Mouse (Mus musculus): ENCODE results near the gene Qsox1. TPM values are rescaled to one million over a fixed set of nuclear protein-coding genes. Genes with fewer than 3 reads are reported as not detected.
A peak's percentile ranks its signal among the peaks of the same experiment; 100 is the strongest.

The Qsox1 gene
- polyA plus RNA-seq, 1 experiment from 2014 or later: 12.5 TPM

DNA sequence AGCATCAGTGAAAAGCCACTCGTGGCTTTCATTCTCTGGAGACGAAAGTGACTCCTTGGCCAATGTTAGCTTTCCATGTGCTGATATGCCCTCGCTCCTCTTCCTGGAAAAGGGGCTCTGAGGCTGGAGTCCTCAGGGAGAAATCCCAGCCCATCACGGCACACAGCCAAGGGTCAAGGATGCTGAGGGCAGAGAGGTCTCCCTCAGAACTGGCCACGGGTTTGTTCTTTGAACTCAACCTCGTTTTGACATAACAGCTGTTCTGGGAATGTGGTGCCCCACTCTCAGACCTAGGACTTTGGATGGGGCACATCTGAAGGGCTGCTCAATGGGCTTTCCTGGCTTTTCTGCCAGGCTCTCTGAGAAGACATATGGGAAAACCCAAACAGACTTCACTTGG lies 17.8 kb downstream of the Qsox1 start:
- H3K4me1 ChIP-seq (replicated peaks; ENCODE audit: control insufficient read depth, insufficient read depth, low read length): no peaks in the 10 kb centered on the region
- H3K9ac ChIP-seq (ENCODE audit: low read depth, low read length): no peak overlapping the region
- ATAC-seq (ENCODE audit: low FRiP score) (no peak), DNase-seq (ENCODE audit: low spot score) (no peak)
- H3K9me3 ChIP-seq (ENCODE audit: control insufficient read depth, low read length): no peaks in the 10 kb centered on the region
- no peak overlapping the region for H3K27ac ChIP-seq (ENCODE audit: low read depth, low read length)
- H3K27me3 ChIP-seq (ENCODE audit: control insufficient read depth, insufficient read depth, low read length): no peaks in the 10 kb centered on the region
- H3K4me3 ChIP-seq (ENCODE audit: low read depth, low read length): no peak overlapping the region
- H3K4me2 ChIP-seq (replicated peaks; ENCODE audit: low read depth, low read length): no peak overlapping the region
- H3K36me3 ChIP-seq (ENCODE audit: control insufficient read depth, insufficient read depth, low read length): no peaks in the 10 kb centered on the region
- WGBS: 92% methylated on average over 6 of the region's 6 CpGs

DNA sequence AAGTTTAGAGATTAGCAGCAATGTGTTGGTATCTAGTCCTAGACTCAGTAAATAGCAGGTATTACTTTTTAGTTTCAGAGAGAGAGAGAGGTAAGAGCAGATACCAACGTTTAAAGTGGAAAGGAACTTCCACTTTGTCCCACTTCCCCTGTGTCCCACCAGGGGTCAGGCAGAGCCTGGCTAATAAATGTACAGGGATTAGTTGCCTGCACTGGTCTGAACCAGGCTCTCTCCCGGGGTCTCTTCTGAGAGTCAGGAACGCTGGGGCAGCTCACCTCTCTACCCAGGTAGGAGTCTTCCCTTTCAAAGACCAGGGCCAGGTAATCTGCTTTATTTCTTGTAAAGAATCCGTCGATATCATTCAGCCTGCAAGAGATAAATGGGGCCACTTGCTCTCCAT lies 20.8 kb downstream of the Qsox1 start:
- no peaks in the 10 kb centered on the region for H3K9me3 ChIP-seq (ENCODE audit: control insufficient read depth, low read length)
- no peaks in the 10 kb centered on the region for H3K27me3 ChIP-seq (ENCODE audit: control insufficient read depth, insufficient read depth, low read length)
- H3K27ac ChIP-seq (ENCODE audit: low read depth, low read length): no peak overlapping the region
- WGBS: 67% methylated on average over 5 of the region's 5 CpGs
- H3K9ac ChIP-seq (ENCODE audit: low read depth, low read length): no peak overlapping the region
- H3K4me1 ChIP-seq (replicated peaks; ENCODE audit: control insufficient read depth, insufficient read depth, low read length): no peaks in the 10 kb centered on the region
- no peak for ATAC-seq (ENCODE audit: low FRiP score)
- DNase-seq (ENCODE audit: low spot score): no peak
- no peak overlapping the region for H3K4me3 ChIP-seq (ENCODE audit: low read depth, low read length)
- H3K4me2 ChIP-seq (replicated peaks; ENCODE audit: low read depth, low read length): no peak overlapping the region
- H3K36me3 ChIP-seq (ENCODE audit: control insufficient read depth, insufficient read depth, low read length): no peaks in the 10 kb centered on the region

DNA sequence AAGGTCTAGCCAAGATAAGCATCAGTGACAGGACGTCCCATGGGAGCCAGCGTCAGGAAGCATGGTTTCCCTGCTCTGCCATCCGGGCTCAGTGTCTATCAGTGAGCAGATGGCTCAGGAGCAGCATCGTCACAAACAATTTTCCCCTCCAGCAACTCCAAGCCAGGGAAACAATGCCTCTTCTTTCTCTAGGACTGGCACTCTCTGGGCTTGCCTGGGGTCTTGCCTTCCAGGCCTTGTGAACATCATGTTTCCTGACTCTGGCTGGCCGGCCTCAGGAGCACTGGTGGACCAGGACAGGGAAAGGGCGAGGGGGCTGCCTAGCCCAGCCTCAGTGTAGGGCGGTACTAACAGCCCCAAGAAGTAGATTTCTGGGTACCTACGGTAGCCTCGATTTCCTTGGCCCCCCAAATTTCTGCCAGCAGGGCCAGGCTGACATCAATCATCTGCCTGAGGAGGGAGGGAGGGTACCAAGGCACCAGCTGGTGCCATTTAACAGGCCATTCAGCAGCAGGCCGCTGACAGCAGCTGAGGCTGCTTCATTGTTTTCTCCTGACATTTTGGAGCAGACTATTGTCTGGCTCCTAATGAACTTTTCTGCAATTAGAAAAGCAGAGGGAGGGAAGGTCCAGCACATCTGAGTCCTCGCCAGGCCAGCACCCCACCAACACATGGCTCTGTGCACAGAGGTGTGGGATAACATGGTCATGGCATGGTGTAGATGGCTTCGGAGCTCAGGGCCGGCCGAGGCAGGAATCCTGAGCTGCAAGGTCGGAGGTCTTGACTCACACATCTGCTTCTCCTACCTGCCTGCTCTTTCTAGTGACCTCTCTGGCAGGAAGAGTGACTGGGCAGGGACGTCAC lies 22.3 kb downstream of the Qsox1 start:
- ATAC-seq (ENCODE audit: low FRiP score) (peak; percentile 90), DNase-seq (ENCODE audit: low spot score) (peak; percentile 70)
- H3K36me3 ChIP-seq (ENCODE audit: control insufficient read depth, insufficient read depth, low read length): no peaks in the 10 kb centered on the region
- H3K9me3 ChIP-seq (ENCODE audit: control insufficient read depth, low read length): no peaks in the 10 kb centered on the region
- 52% methylated on average over 16 of the region's 16 CpGs for WGBS
- H3K27ac ChIP-seq (ENCODE audit: low read depth, low read length): peak overlapping the region; percentile 86
- no peak overlapping the region for H3K9ac ChIP-seq (ENCODE audit: low read depth, low read length)
- no peaks in the 10 kb centered on the region for H3K4me1 ChIP-seq (replicated peaks; ENCODE audit: control insufficient read depth, insufficient read depth, low read length)
- no peak overlapping the region for H3K4me2 ChIP-seq (replicated peaks; ENCODE audit: low read depth, low read length)
- H3K27me3 ChIP-seq (ENCODE audit: control insufficient read depth, insufficient read depth, low read length): no peaks in the 10 kb centered on the region
- H3K4me3 ChIP-seq (ENCODE audit: low read depth, low read length): no peak overlapping the region

DNA sequence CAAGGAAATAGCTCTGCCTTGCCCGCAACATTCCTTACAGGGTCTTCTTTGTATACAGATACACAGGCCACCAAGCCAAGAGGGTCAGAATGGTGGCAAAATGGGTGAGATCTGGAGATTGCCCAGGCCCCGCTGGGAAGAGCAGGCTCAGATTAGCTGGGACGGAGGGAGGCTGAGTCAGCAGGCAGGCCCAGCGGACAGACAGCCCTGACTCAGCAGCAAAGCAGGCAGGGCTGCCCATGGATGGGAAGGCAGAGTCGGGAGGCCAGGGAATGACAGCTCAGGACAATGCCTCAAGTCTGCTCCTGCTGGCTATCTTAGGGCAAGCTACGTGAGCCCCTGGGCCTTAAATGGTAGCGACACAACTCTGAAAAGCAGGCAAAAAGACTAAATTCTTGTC lies 26.8 kb downstream of the Qsox1 start:
- Histone ChIP-seq H3K27ac (ENCODE audit: low read depth, low read length) (no peak overlapping the region), H3K4me3 (ENCODE audit: low read depth, low read length) (no peak overlapping the region), H3K4me2 (replicated peaks; ENCODE audit: low read depth, low read length) (no peak overlapping the region), H3K36me3 (ENCODE audit: control insufficient read depth, insufficient read depth, low read length) (no peaks in the 10 kb centered on the region), H3K27me3 (ENCODE audit: control insufficient read depth, insufficient read depth, low read length) (peaks cover 14% of the 10 kb centered on the region), H3K9ac (ENCODE audit: low read depth, low read length) (no peak overlapping the region), H3K4me1 (replicated peaks; ENCODE audit: control insufficient read depth, insufficient read depth, low read length) (0 out of 2 replicates have a peak, but pooled peaks cover 2% of the 10 kb centered on the region), H3K9me3 (ENCODE audit: control insufficient read depth, low read length) (no peaks in the 10 kb centered on the region)
- ATAC-seq (ENCODE audit: low FRiP score) (no peak), DNase-seq (ENCODE audit: low spot score) (no peak)
- 44% methylated on average over 7 of the region's 7 CpGs for WGBS

DNA sequence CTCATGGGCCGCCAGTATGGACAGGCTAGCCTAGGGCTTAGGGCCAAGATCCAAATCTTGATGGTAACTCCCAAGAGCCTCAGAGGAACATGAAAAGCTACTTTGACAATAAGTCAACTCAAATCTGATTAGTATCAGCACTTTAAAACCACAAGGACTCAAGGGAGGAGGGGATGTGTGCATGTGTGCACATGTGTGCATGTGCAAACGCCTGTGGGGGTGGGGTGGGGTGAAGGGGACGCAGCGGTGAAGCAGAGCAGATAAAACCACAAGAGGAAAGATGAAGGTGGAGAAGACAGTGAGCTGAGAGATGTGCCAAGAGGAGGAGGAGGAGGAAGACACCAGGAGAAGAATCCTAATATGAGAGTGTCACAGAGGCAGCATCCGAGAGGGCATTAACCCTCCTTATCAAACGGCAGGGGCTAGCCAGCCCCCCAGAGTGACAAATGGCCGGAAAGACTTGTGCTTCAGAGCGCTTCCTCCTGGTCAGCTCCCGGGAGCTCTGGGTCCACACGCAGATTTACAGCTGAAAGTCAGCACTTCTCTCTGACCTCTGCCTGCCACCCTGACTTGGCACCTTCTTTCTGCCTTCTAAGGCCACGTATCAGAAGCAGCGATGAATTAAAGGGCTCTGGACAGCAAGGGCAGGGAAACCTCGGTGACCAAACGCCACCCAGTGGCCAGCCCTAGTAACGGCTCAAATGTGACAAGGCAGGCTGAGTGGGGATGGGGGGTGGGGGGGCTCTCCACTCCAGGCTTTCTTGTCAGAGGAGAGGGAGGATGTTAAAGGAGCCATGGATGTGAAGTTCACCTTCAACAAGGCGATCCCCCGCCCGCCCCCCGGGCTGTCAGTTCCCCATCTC lies 28.1 kb downstream of the Qsox1 start:
- Histone ChIP-seq H3K4me3 (ENCODE audit: low read depth, low read length) (no peak overlapping the region), H3K9me3 (ENCODE audit: control insufficient read depth, low read length) (no peaks in the 10 kb centered on the region), H3K4me2 (replicated peaks; ENCODE audit: low read depth, low read length) (no peak overlapping the region), H3K27me3 (ENCODE audit: control insufficient read depth, insufficient read depth, low read length) (peaks cover 17% of the 10 kb centered on the region), H3K4me1 (replicated peaks; ENCODE audit: control insufficient read depth, insufficient read depth, low read length) (0 out of 2 replicates have a peak, but pooled peaks cover 2% of the 10 kb centered on the region), H3K27ac (ENCODE audit: low read depth, low read length) (no peak overlapping the region), H3K9ac (ENCODE audit: low read depth, low read length) (no peak overlapping the region), H3K36me3 (ENCODE audit: control insufficient read depth, insufficient read depth, low read length) (no peaks in the 10 kb centered on the region)
- no peak for ATAC-seq (ENCODE audit: low FRiP score)
- WGBS: 36% methylated on average over 19 of the region's 19 CpGs
- DNase-seq (ENCODE audit: low spot score): peak; percentile 78

DNA sequence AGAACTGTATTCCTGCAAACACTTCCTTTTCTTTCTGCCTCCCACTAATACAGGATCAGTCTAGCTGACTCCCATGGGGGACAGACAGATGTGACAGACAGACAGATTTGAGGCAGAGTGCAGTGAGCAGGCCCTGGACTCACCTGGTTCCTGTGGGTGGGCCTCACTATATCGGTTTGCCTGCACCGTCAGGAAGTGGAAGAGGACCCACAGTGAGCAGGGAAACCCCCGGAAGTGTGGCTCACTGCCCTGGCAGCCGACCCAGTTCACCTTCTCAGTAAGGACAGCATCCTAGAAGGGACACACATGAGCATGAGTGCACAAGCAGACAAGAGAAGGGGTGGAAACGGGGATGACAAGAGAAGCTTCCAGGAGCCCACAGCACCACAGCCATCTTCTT lies 30.3 kb downstream of the Qsox1 start:
- WGBS: 87% methylated on average over 5 of the region's 5 CpGs
- Histone ChIP-seq H3K4me1 (replicated peaks; ENCODE audit: control insufficient read depth, insufficient read depth, low read length) (0 out of 2 replicates have a peak, but pooled peaks cover 4% of the 10 kb centered on the region), H3K9ac (ENCODE audit: low read depth, low read length) (no peak overlapping the region), H3K4me2 (replicated peaks; ENCODE audit: low read depth, low read length) (no peak overlapping the region), H3K27me3 (ENCODE audit: control insufficient read depth, insufficient read depth, low read length) (peaks cover 17% of the 10 kb centered on the region), H3K36me3 (ENCODE audit: control insufficient read depth, insufficient read depth, low read length) (no peaks in the 10 kb centered on the region), H3K4me3 (ENCODE audit: low read depth, low read length) (no peak overlapping the region), H3K27ac (ENCODE audit: low read depth, low read length) (no peak overlapping the region), H3K9me3 (ENCODE audit: control insufficient read depth, low read length) (no peaks in the 10 kb centered on the region)
- DNase-seq (ENCODE audit: low spot score): no peak
- no peak for ATAC-seq (ENCODE audit: low FRiP score)

DNA sequence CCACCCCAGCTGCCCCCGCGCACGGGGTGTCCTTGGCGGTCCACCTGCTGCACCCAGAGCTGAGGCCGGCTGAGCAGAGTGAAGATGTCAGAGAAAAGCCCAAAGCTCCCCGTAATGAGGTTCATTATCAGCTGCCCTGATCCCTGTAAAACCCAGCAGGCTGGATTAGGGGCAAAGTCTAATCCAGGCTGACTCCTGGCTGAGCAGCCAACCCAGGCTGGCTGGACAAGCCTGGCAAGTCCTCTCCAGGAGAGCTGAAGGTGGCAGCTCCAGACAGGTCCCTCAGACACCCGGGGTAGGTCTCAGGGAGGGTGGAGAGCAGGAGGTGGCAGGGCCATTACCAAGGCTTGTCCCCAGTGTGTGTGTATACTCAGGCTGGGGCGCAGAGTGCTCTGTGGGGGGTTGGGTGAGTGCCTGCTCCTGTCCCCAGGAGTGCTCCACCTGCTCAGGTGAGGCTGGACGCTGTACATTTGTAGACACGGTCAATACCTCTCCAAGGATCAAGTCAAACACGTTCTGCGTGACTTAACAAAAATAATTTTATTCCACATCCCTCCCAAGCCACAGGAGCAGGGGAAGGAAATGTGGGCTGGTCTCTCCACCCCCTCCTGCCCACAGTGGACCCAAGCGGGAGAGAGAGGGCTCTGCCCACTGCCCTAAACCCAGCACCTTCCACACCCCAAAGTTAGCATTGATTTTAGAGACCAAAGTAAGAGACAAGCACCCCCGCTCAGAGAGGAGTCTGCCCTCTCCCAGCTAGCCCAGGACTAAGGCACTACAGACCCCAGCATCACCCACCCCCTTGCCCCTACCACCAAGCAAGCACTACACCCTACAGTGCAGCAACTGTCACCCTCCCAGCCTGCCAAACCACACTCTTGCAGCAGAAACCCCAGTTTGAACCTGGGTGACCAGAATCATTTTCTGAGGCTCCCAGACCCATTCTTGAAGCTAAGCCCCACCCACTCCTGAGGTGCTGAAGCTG lies 34.8 kb downstream of the Qsox1 start:
- Histone ChIP-seq H3K4me3 (ENCODE audit: low read depth, low read length) (no peak overlapping the region), H3K4me1 (replicated peaks; ENCODE audit: control insufficient read depth, insufficient read depth, low read length) (0 out of 2 replicates have a peak, but pooled peaks cover 3% of the 10 kb centered on the region), H3K4me2 (replicated peaks; ENCODE audit: low read depth, low read length) (no peak overlapping the region), H3K27ac (ENCODE audit: low read depth, low read length) (no peak overlapping the region), H3K36me3 (ENCODE audit: control insufficient read depth, insufficient read depth, low read length) (no peaks in the 10 kb centered on the region), H3K27me3 (ENCODE audit: control insufficient read depth, insufficient read depth, low read length) (peaks cover 6% of the 10 kb centered on the region; the same call in 1 of the 2 replicates), H3K9me3 (ENCODE audit: control insufficient read depth, low read length) (no peaks in the 10 kb centered on the region), H3K9ac (ENCODE audit: low read depth, low read length) (no peak overlapping the region)
- WGBS: 68% methylated on average over 14 of the region's 14 CpGs
- DNase-seq (ENCODE audit: low spot score) (no peak), ATAC-seq (ENCODE audit: low FRiP score) (no peak)

DNA sequence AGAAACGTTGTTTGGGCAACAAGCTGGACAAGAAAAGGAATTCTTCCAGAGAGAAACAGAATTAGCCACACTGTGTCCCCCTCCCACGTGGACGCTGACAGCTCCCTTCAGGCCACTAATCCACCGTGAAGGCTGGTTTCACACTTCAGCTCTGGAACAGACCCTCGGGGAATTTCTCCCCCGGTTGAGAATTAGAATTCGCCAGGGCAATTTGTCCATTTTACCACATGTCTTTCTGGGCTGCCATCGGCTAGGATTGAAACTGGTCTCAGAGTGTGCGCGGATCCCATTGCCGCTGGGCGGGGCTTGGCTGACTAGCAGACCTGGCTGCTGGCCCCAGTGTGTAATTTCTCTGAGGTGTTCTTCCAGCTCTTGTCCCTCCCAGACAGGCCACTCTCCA lies 53.5 kb downstream of the Qsox1 start:
- peaks cover 55% of the 10 kb centered on the region for H3K27me3 ChIP-seq (ENCODE audit: control insufficient read depth, insufficient read depth, low read length)
- H3K36me3 ChIP-seq (ENCODE audit: control insufficient read depth, insufficient read depth, low read length): no peaks in the 10 kb centered on the region
- H3K4me1 ChIP-seq (replicated peaks; ENCODE audit: control insufficient read depth, insufficient read depth, low read length): no peaks in the 10 kb centered on the region
- peak; percentile 82 for DNase-seq (ENCODE audit: low spot score)
- H3K4me2 ChIP-seq (replicated peaks; ENCODE audit: low read depth, low read length): no peak overlapping the region
- 19% methylated on average over 12 of the region's 12 CpGs for WGBS
- H3K27ac ChIP-seq (ENCODE audit: low read depth, low read length): no peak overlapping the region
- H3K9me3 ChIP-seq (ENCODE audit: control insufficient read depth, low read length): no peaks in the 10 kb centered on the region
- no peak overlapping the region for H3K4me3 ChIP-seq (ENCODE audit: low read depth, low read length)
- no peak overlapping the region for H3K9ac ChIP-seq (ENCODE audit: low read depth, low read length)
- peak; percentile 93 for ATAC-seq (ENCODE audit: low FRiP score)

Measured in hindbrain, embryonic 11.5 days (tissue).